Mouse (Mus musculus): ENCODE measurements around the gene E330009J07Rik. TPM values are rescaled to one million over a fixed set of nuclear protein-coding genes. Genes with fewer than 3 reads are reported as not detected.

The E330009J07Rik gene
- polyA plus RNA-seq, 1 experiment from 2014 or later = 3.6 TPM

- ATAC-seq (ENCODE audit: insufficient number of reproducible peaks, insufficient read depth, low FRiP score, low read depth) = no peak
- WGBS = 62% methylated on average over 4 of the region's 4 CpGs
- no peak overlapping the region for H3K27ac ChIP-seq (replicated peaks in 1 of 2; ENCODE audit: control insufficient read depth in 1 of 2, insufficient read depth in 1 of 2, low read depth in 2 of 2, low read length in 2 of 2)
Observed at GRCm38 (mm10) chr6:40429521-40429931, 6.4 kb downstream of the E330009J07Rik start.

GRCm38 (mm10) chr6:40428696-40429095 is 7.2 kb downstream of the E330009J07Rik start:
- H3K9me3 ChIP-seq (ENCODE audit: control insufficient read depth, low read length) = no peaks in the 10 kb centered on the region
- 62% methylated on average over 3 of the region's 3 CpGs for WGBS
- no peak for ATAC-seq (ENCODE audit: insufficient number of reproducible peaks, insufficient read depth, low FRiP score, low read depth)

More at GRCm38 (mm10) chr6:40429521-40429931, 6.4 kb downstream of the E330009J07Rik start:
- peaks cover 4% of the 10 kb centered on the region; the same call in 1 of the 2 replicates for H3K27me3 ChIP-seq (ENCODE audit: control insufficient read depth, insufficient read depth, low read length)
- H3K4me3 ChIP-seq (ENCODE audit: control insufficient read depth in 1 of 2, insufficient read depth in 1 of 2, low read depth in 1 of 2, low read length in 2 of 2) = no peak overlapping the region
- no peak overlapping the region for H3K9ac ChIP-seq (ENCODE audit: low read length)
- H3K4me1 ChIP-seq (ENCODE audit: control insufficient read depth in 2 of 2, insufficient read depth in 2 of 2, low read length in 2 of 2) = no peaks in the 10 kb centered on the region
- H3K4me2 ChIP-seq (ENCODE audit: low read length) = no peak overlapping the region
- H3K9me3 ChIP-seq (ENCODE audit: control insufficient read depth, low read length) = no peaks in the 10 kb centered on the region
- H3K36me3 ChIP-seq (ENCODE audit: control insufficient read depth, insufficient read depth, low read length) = no peaks in the 10 kb centered on the region

GRCm38 (mm10) chr6:40427441-40427840 is 8.5 kb downstream of the E330009J07Rik start:
- Histone ChIP-seq H3K27ac (replicated peaks in 1 of 2; ENCODE audit: control insufficient read depth in 1 of 2, insufficient read depth in 1 of 2, low read depth in 2 of 2, low read length in 2 of 2) (no peak overlapping the region), H3K4me2 (ENCODE audit: low read length) (no peak overlapping the region), H3K36me3 (ENCODE audit: control insufficient read depth, insufficient read depth, low read length) (no peaks in the 10 kb centered on the region), H3K4me1 (ENCODE audit: control insufficient read depth in 2 of 2, insufficient read depth in 2 of 2, low read length in 2 of 2) (no peaks in the 10 kb centered on the region), H3K9ac (ENCODE audit: low read length) (no peak overlapping the region), H3K4me3 (ENCODE audit: control insufficient read depth in 1 of 2, insufficient read depth in 1 of 2, low read depth in 1 of 2, low read length in 2 of 2) (no peak overlapping the region), H3K9me3 (ENCODE audit: control insufficient read depth, low read length) (no peaks in the 10 kb centered on the region), H3K27me3 (ENCODE audit: control insufficient read depth, insufficient read depth, low read length) (no peaks in the 10 kb centered on the region)
- ATAC-seq (ENCODE audit: insufficient number of reproducible peaks, insufficient read depth, low FRiP score, low read depth) = no peak
- WGBS = 83% methylated on average over 7 of the region's 7 CpGs

More at GRCm38 (mm10) chr6:40428696-40429095, 7.2 kb downstream of the E330009J07Rik start:
- Histone ChIP-seq H3K4me3 (ENCODE audit: control insufficient read depth in 1 of 2, insufficient read depth in 1 of 2, low read depth in 1 of 2, low read length in 2 of 2) (no peak overlapping the region), H3K27ac (replicated peaks in 1 of 2; ENCODE audit: control insufficient read depth in 1 of 2, insufficient read depth in 1 of 2, low read depth in 2 of 2, low read length in 2 of 2) (no peak overlapping the region), H3K27me3 (ENCODE audit: control insufficient read depth, insufficient read depth, low read length) (no peaks in the 10 kb centered on the region), H3K4me2 (ENCODE audit: low read length) (no peak overlapping the region), H3K4me1 (ENCODE audit: control insufficient read depth in 2 of 2, insufficient read depth in 2 of 2, low read length in 2 of 2) (no peaks in the 10 kb centered on the region), H3K36me3 (ENCODE audit: control insufficient read depth, insufficient read depth, low read length) (no peaks in the 10 kb centered on the region), H3K9ac (ENCODE audit: low read length) (no peak overlapping the region)

- Histone ChIP-seq H3K4me2 (ENCODE audit: low read length) (no peak overlapping the region), H3K27me3 (ENCODE audit: control insufficient read depth, insufficient read depth, low read length) (no peaks in the 10 kb centered on the region), H3K27ac (replicated peaks in 1 of 2; ENCODE audit: control insufficient read depth in 1 of 2, insufficient read depth in 1 of 2, low read depth in 2 of 2, low read length in 2 of 2) (no peak overlapping the region), H3K4me1 (ENCODE audit: control insufficient read depth in 2 of 2, insufficient read depth in 2 of 2, low read length in 2 of 2) (no peaks in the 10 kb centered on the region; a peak in 1 of 4 replicates), H3K36me3 (ENCODE audit: control insufficient read depth, insufficient read depth, low read length) (no peaks in the 10 kb centered on the region), H3K9ac (ENCODE audit: low read length) (no peak overlapping the region), H3K9me3 (ENCODE audit: control insufficient read depth, low read length) (no peaks in the 10 kb centered on the region), H3K4me3 (ENCODE audit: control insufficient read depth in 1 of 2, insufficient read depth in 1 of 2, low read depth in 1 of 2, low read length in 2 of 2) (no peak overlapping the region)
- no peak for ATAC-seq (ENCODE audit: insufficient number of reproducible peaks, insufficient read depth, low FRiP score, low read depth)
- 50% methylated on average over 1 of the region's 1 CpGs for WGBS
Observed at GRCm38 (mm10) chr6:40423774-40424173, 12.2 kb downstream of the E330009J07Rik start.

- 72% methylated on average over 1 of the region's 1 CpGs for WGBS
- Histone ChIP-seq H3K9ac (ENCODE audit: low read length) (no peak overlapping the region), H3K4me3 (ENCODE audit: control insufficient read depth in 1 of 2, insufficient read depth in 1 of 2, low read depth in 1 of 2, low read length in 2 of 2) (no peak overlapping the region), H3K4me2 (ENCODE audit: low read length) (no peak overlapping the region), H3K36me3 (ENCODE audit: control insufficient read depth, insufficient read depth, low read length) (no peaks in the 10 kb centered on the region), H3K27ac (replicated peaks in 1 of 2; ENCODE audit: control insufficient read depth in 1 of 2, insufficient read depth in 1 of 2, low read depth in 2 of 2, low read length in 2 of 2) (no peak overlapping the region), H3K27me3 (ENCODE audit: control insufficient read depth, insufficient read depth, low read length) (no peaks in the 10 kb centered on the region), H3K9me3 (ENCODE audit: control insufficient read depth, low read length) (no peaks in the 10 kb centered on the region), H3K4me1 (ENCODE audit: control insufficient read depth in 2 of 2, insufficient read depth in 2 of 2, low read length in 2 of 2) (no peaks in the 10 kb centered on the region; a peak in 1 of 4 replicates)
- no peak for ATAC-seq (ENCODE audit: insufficient number of reproducible peaks, insufficient read depth, low FRiP score, low read depth)
Observed at GRCm38 (mm10) chr6:40423013-40423412, 12.9 kb downstream of the E330009J07Rik start.

- Histone ChIP-seq H3K27me3 (ENCODE audit: control insufficient read depth, insufficient read depth, low read length) (no peaks in the 10 kb centered on the region), H3K4me2 (ENCODE audit: low read length) (no peak overlapping the region), H3K9ac (ENCODE audit: low read length) (no peak overlapping the region), H3K4me1 (ENCODE audit: control insufficient read depth in 2 of 2, insufficient read depth in 2 of 2, low read length in 2 of 2) (no peaks in the 10 kb centered on the region; a peak in 1 of 4 replicates), H3K9me3 (ENCODE audit: control insufficient read depth, low read length) (no peaks in the 10 kb centered on the region), H3K4me3 (ENCODE audit: control insufficient read depth in 1 of 2, insufficient read depth in 1 of 2, low read depth in 1 of 2, low read length in 2 of 2) (no peak overlapping the region), H3K36me3 (ENCODE audit: control insufficient read depth, insufficient read depth, low read length) (no peaks in the 10 kb centered on the region), H3K27ac (replicated peaks in 1 of 2; ENCODE audit: control insufficient read depth in 1 of 2, insufficient read depth in 1 of 2, low read depth in 2 of 2, low read length in 2 of 2) (no peak overlapping the region)
- WGBS = 91% methylated on average over 6 of the region's 6 CpGs
- no peak for ATAC-seq (ENCODE audit: insufficient number of reproducible peaks, insufficient read depth, low FRiP score, low read depth)
Observed at GRCm38 (mm10) chr6:40421099-40421498, 14.8 kb downstream of the E330009J07Rik start.

GRCm38 (mm10) chr6:40418386-40418785 is 17.5 kb downstream of the E330009J07Rik start:
- 96% methylated on average over 4 of the region's 4 CpGs for WGBS
- no peak for ATAC-seq (ENCODE audit: insufficient number of reproducible peaks, insufficient read depth, low FRiP score, low read depth)
- H3K9me3 ChIP-seq (ENCODE audit: control insufficient read depth, low read length) = no peaks in the 10 kb centered on the region
- no peaks in the 10 kb centered on the region for H3K36me3 ChIP-seq (ENCODE audit: control insufficient read depth, insufficient read depth, low read length)
- no peaks in the 10 kb centered on the region; a peak in 1 of 4 replicates for H3K4me1 ChIP-seq (ENCODE audit: control insufficient read depth in 2 of 2, insufficient read depth in 2 of 2, low read length in 2 of 2)
- no peak overlapping the region for H3K27ac ChIP-seq (replicated peaks in 1 of 2; ENCODE audit: control insufficient read depth in 1 of 2, insufficient read depth in 1 of 2, low read depth in 2 of 2, low read length in 2 of 2)
- no peak overlapping the region for H3K9ac ChIP-seq (ENCODE audit: low read length)
- no peak overlapping the region for H3K4me3 ChIP-seq (ENCODE audit: control insufficient read depth in 1 of 2, insufficient read depth in 1 of 2, low read depth in 1 of 2, low read length in 2 of 2)
- H3K4me2 ChIP-seq (ENCODE audit: low read length) = no peak overlapping the region
- no peaks in the 10 kb centered on the region for H3K27me3 ChIP-seq (ENCODE audit: control insufficient read depth, insufficient read depth, low read length)

- H3K9ac ChIP-seq (ENCODE audit: low read length) = no peak overlapping the region
- H3K27me3 ChIP-seq (ENCODE audit: control insufficient read depth, insufficient read depth, low read length) = no peaks in the 10 kb centered on the region
- no peaks in the 10 kb centered on the region; a peak in 1 of 4 replicates for H3K4me1 ChIP-seq (ENCODE audit: control insufficient read depth in 2 of 2, insufficient read depth in 2 of 2, low read length in 2 of 2)
- H3K4me3 ChIP-seq (ENCODE audit: control insufficient read depth in 1 of 2, insufficient read depth in 1 of 2, low read depth in 1 of 2, low read length in 2 of 2) = no peak overlapping the region
- 0 out of 2 replicates have a peak, but pooled peaks cover 3% of the 10 kb centered on the region for H3K36me3 ChIP-seq (ENCODE audit: control insufficient read depth, insufficient read depth, low read length)
- no peak overlapping the region for H3K27ac ChIP-seq (replicated peaks in 1 of 2; ENCODE audit: control insufficient read depth in 1 of 2, insufficient read depth in 1 of 2, low read depth in 2 of 2, low read length in 2 of 2)
- ATAC-seq (ENCODE audit: insufficient number of reproducible peaks, insufficient read depth, low FRiP score, low read depth) = no peak
- no peak overlapping the region for H3K4me2 ChIP-seq (ENCODE audit: low read length)
- H3K9me3 ChIP-seq (ENCODE audit: control insufficient read depth, low read length) = no peaks in the 10 kb centered on the region
- 69% methylated on average over 5 of the region's 5 CpGs for whole genome bisulfite sequencing
Observed at GRCm38 (mm10) chr6:40415799-40416198, 20.1 kb downstream of the E330009J07Rik start.

All from heart, embryonic 14.5 days (tissue).